Mouse (Mus musculus) bone marrow, adult 2 months (tissue): ENCODE results near the gene Smarca5.

Source experiments
- CTCF ChIP-seq: fragments of 200-500 bp; IDR thresholded peaks from 2 replicates; pipeline ENCODE4 v1.5.1; 2011; ENCODE audit warnings: low read length, control low read depth; ENCODE audit not compliant: control insufficient read depth, insufficient read depth
- POLR2A ChIP-seq: fragments of 200-500 bp; IDR thresholded peaks from 2 replicates; pipeline ENCODE4 v1.6.1; 2011; ENCODE audit warnings: low read depth, mild to moderate bottlenecking, control low read depth, low read length, borderline replicate concordance; ENCODE audit not compliant: control insufficient read depth

- TF ChIP-seq CTCF = no peak
- no peak for TF ChIP-seq POLR2A
Observed at GRCm38 (mm10) chr8:80776436-80776835, 37.1 kb upstream of the Smarca5 start.
